Comparison of ENCODE assay signal across 8 mouse cellular contexts in the genomic region with DNA sequence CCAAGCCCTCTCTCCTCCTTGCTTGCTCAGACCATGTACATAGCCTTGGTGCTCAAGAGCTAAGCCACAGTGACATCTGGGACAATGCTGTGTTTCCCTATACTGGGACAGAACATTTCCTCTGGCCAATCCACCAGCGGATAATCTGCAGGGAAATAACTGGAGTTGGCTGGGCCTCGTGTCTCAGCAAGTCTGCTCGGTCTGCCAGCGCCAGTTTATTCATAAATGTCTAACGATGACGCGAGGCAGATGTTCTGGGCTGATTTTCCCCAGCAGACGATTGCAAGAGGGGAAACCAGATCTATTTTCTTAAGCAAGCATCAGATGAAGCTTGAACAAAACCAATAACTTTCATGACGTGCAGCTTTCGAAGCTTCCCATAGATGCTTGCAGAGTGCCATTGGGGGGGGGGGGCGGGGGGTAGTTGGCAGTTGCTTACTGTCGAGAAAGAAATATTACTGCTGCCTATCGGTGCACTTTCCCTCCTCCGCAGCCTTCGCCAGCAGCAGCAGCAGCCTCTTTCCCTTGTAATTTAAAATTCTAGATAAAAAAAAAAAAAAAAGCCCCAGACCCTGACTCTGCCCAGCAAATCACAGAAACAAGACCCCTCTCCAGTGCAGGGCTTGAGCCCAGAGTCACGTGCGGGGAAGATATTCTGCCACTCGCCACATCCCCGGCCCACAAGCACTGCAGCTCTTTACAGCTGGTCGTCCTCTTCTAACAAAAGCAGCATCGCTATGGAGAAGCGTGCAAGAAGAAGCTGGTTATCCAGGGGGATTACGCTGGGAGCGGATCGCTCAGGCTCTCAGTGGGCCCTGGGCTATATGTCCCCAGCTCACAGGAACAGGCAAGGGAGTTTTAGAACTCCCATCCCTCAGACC. TPM values are rescaled to one million over a fixed set of nuclear protein-coding genes. Genes with fewer than 3 reads are reported as not detected.
DNase-seq lines count a peak whose midpoint lies in the region; ATAC-seq lines count a peak whose summit lies in the region.

No protein-coding gene starts in this region.

- no peak overlapping the region for H3K4me3 ChIP-seq in forebrain, embryonic 13.5 days
- no peak overlapping the region for H3K4me3 ChIP-seq in hindbrain, embryonic 13.5 days
- no peak overlapping the region for H3K4me3 ChIP-seq in lung, embryonic 15.5 days
- no peak overlapping the region for H3K4me3 ChIP-seq in stomach, embryonic 15.5 days (replicated peaks)

- no peaks in the 10 kb centered on the region for H3K9me3 ChIP-seq in forebrain, embryonic 13.5 days (replicated peaks)
- no peaks in the 10 kb centered on the region for H3K9me3 ChIP-seq in hindbrain, embryonic 13.5 days
- no peaks in the 10 kb centered on the region for H3K9me3 ChIP-seq in lung, embryonic 15.5 days
- H3K9me3 ChIP-seq in stomach, embryonic 15.5 days = no peaks in the 10 kb centered on the region

- H3K27me3 ChIP-seq in forebrain, embryonic 13.5 days = no peaks in the 10 kb centered on the region
- 0 out of 2 replicates have a peak, but pooled peaks cover 4% of the 10 kb centered on the region for H3K27me3 ChIP-seq in hindbrain, embryonic 13.5 days
- no peaks in the 10 kb centered on the region for H3K27me3 ChIP-seq in lung, embryonic 15.5 days
- no peaks in the 10 kb centered on the region for H3K27me3 ChIP-seq in stomach, embryonic 15.5 days (replicated peaks)

- H3K4me2 ChIP-seq in forebrain, embryonic 13.5 days = peak overlapping the region; percentile 23
- peak overlapping the region; percentile 27; the same call in 1 of the 2 replicates for H3K4me2 ChIP-seq in hindbrain, embryonic 13.5 days
- H3K4me2 ChIP-seq in lung, embryonic 15.5 days = peak overlapping the region; percentile 23
- peak overlapping the region; percentile 31 for H3K4me2 ChIP-seq in stomach, embryonic 15.5 days

- H3K36me3 ChIP-seq in forebrain, embryonic 13.5 days (ENCODE audit: poor library complexity, severe bottlenecking) = no peaks in the 10 kb centered on the region
- H3K36me3 ChIP-seq in hindbrain, embryonic 13.5 days = no peaks in the 10 kb centered on the region
- H3K36me3 ChIP-seq in lung, embryonic 15.5 days = no peaks in the 10 kb centered on the region
- H3K36me3 ChIP-seq in stomach, embryonic 15.5 days = no peaks in the 10 kb centered on the region

- peak; percentile 21 for DNase-seq in layer of hippocampus, adult 11-12 months (ENCODE audit: low spot score)
- no peak for DNase-seq in layer of hippocampus, postnatal 10 days (ENCODE audit: low spot score in 2 of 2)
- no peak for DNase-seq in thymus, postnatal 0 days (ENCODE audit: low spot score)
- DNase-seq in adrenal gland, postnatal 36 days = no peak

- 31% methylated on average over 25 of the region's 25 CpGs for WGBS in forebrain, embryonic 13.5 days
- WGBS in hindbrain, embryonic 13.5 days = 29% methylated on average over 24 of the region's 25 CpGs
- WGBS in lung, embryonic 15.5 days = 36% methylated on average over 25 of the region's 25 CpGs
- WGBS in stomach, embryonic 15.5 days = 26% methylated on average over 25 of the region's 25 CpGs

- ATAC-seq in forebrain, embryonic 13.5 days = no peak; the same call in 1 of the 2 replicates
- ATAC-seq in hindbrain, embryonic 13.5 days (ENCODE audit: low FRiP score) = 0 out of 2 replicates have a peak, but pooled peaks have one; percentile 36
- peak; percentile 36; the same call in 1 of the 2 replicates for ATAC-seq in lung, embryonic 15.5 days (ENCODE audit: borderline replicate concordance, extremely low read depth, low FRiP score, low TSS enrichment)
- ATAC-seq in stomach, embryonic 15.5 days (ENCODE audit: insufficient read depth, low FRiP score, low read depth) = no peak

- H3K27ac ChIP-seq in forebrain, embryonic 13.5 days = peak overlapping the region; percentile 75
- H3K27ac ChIP-seq in hindbrain, embryonic 13.5 days = peak overlapping the region; percentile 90
- H3K27ac ChIP-seq in lung, embryonic 15.5 days = peak overlapping the region; percentile 78
- H3K27ac ChIP-seq in stomach, embryonic 15.5 days = peak overlapping the region; percentile 82

- peaks cover 49% of the 10 kb centered on the region for H3K4me1 ChIP-seq in forebrain, embryonic 13.5 days
- peaks cover 46% of the 10 kb centered on the region for H3K4me1 ChIP-seq in hindbrain, embryonic 13.5 days (replicated peaks)
- H3K4me1 ChIP-seq in lung, embryonic 15.5 days = peaks cover 40% of the 10 kb centered on the region
- peaks cover 19% of the 10 kb centered on the region for H3K4me1 ChIP-seq in stomach, embryonic 15.5 days

- no peak overlapping the region for H3K9ac ChIP-seq in forebrain, embryonic 13.5 days
- peak overlapping the region; percentile 64 for H3K9ac ChIP-seq in hindbrain, embryonic 13.5 days
- H3K9ac ChIP-seq in lung, embryonic 15.5 days = no peak overlapping the region
- H3K9ac ChIP-seq in stomach, embryonic 15.5 days = no peak overlapping the region

RNA-seq across cellular contexts. Expression of gene Gsg1l, which starts 43.6 kb away (rescaled TPM):
- total RNA-seq in layer of hippocampus, postnatal 10 days (2021) = 10 to 100 TPM; 15.5 to 18.8 TPM
- polyA plus RNA-seq in forebrain, embryonic 13.5 days (2015; fragmentation: Nextera tagmentation; extraction: Ambion mirVana) = 3.4 and 3.5 TPM in 2 replicates
- polyA plus RNA-seq in hindbrain, embryonic 13.5 days (2015; fragmentation: Nextera tagmentation; extraction: Ambion mirVana) = 7.1 and 8.8 TPM in 2 replicates
- polyA plus RNA-seq in lung, embryonic 15.5 days (2015; fragmentation: Nextera tagmentation; extraction: Ambion mirVana) = 2.9 and 3.2 TPM in 2 replicates
- polyA plus RNA-seq in stomach, embryonic 15.5 days (2015; fragmentation: Nextera tagmentation; extraction: Ambion mirVana) = 0.69 and 0.95 TPM in 2 replicates
- 0.06 TPM in 1 of 2 replicates, not detected in the other for polyA plus RNA-seq in thymus, postnatal 0 days (2015; fragmentation: Nextera tagmentation; extraction: Ambion mirVana)
- 10 to 100 TPM; 68.9 to 70.8 TPM for total RNA-seq in adrenal gland, postnatal 36 days (2021)

Comparison
In these comparisons a context has a peak if more than half of its experiments do, and no peak if none do; other contexts are left out.
1. ATAC-seq: peak in hindbrain, embryonic 13.5 days (single experiment) and lung, embryonic 15.5 days (single experiment); none in forebrain, embryonic 13.5 days (single experiment) and stomach, embryonic 15.5 days (single experiment).
2. Peak in every context shown above with its lines, with median percentiles within 50 percentile points of each other: H3K27ac ChIP-seq and H3K4me2 ChIP-seq.